In genomic region chr11:55329868-55330772, GRCm38 (mm10) we compare ENCODE assay signal across 15 mouse cellular contexts. TPM values are rescaled to one million over a fixed set of nuclear protein-coding genes. Genes with fewer than 3 reads are reported as not detected.
DNase-seq lines count a peak whose midpoint lies in the region; ATAC-seq and TF ChIP-seq lines count a peak whose summit lies in the region.
"Had no signal": no experiment of that assay in that cellular context is flagged by ENCODE, and none has a peak within 500 bp of the region (broad histone marks: within the 10 kb centered on the region; RNA-seq: fewer than 3 reads in every experiment).

No protein-coding gene starts in this region.

- H3K27me3 ChIP-seq in heart, embryonic 11.5 days (ENCODE audit: control insufficient read depth, insufficient read depth, low read length), result no peaks in the 10 kb centered on the region
- no peaks in the 10 kb centered on the region for H3K27me3 ChIP-seq in kidney, embryonic 16.5 days (ENCODE audit: insufficient read depth, low read length)
- no peaks in the 10 kb centered on the region for H3K27me3 ChIP-seq in kidney, adult 2 months (replicated peaks; ENCODE audit: control insufficient read depth, insufficient read depth, low read length)
- no peaks in the 10 kb centered on the region for H3K27me3 ChIP-seq in midbrain, postnatal 0 days (ENCODE audit: insufficient read depth, low read length)
- H3K27me3 ChIP-seq in midbrain, embryonic 15.5 days (replicated peaks), result no peaks in the 10 kb centered on the region
- no peaks in the 10 kb centered on the region for H3K27me3 ChIP-seq in stomach, embryonic 15.5 days (replicated peaks)
- no peaks in the 10 kb centered on the region for H3K27me3 ChIP-seq in forebrain, embryonic 14.5 days (replicated peaks; ENCODE audit: control insufficient read depth, insufficient read depth, low read length)
- H3K27me3 ChIP-seq: forebrain, embryonic 13.5 days; liver, embryonic 13.5 days had no signal

- no peak for DNase-seq in heart, adult 8-10 months (ENCODE audit: low spot score)
- DNase-seq in kidney, adult 2 months, result no peak
- peak; percentile 26 for DNase-seq in midbrain, postnatal 0 days (ENCODE audit: low spot score)
- DNase-seq in forebrain, embryonic 14.5 days (ENCODE audit: low spot score), result no peak
- DNase-seq: cerebellum, adult 9-10 months; gastrocnemius, postnatal 10 days; liver, embryonic 13.5 days had no signal

- H3K4me3 ChIP-seq in heart, embryonic 11.5 days (ENCODE audit: low read depth, low read length), result no peak overlapping the region
- H3K4me3 ChIP-seq in kidney, embryonic 16.5 days (ENCODE audit: low read length), result no peak overlapping the region
- no peak overlapping the region for H3K4me3 ChIP-seq in kidney, adult 2 months (ENCODE audit: insufficient read depth, low read depth, low read length)
- no peak overlapping the region for H3K4me3 ChIP-seq in midbrain, postnatal 0 days (ENCODE audit: low read depth, low read length)
- H3K4me3 ChIP-seq in midbrain, embryonic 15.5 days, result no peak overlapping the region
- H3K4me3 ChIP-seq in stomach, embryonic 15.5 days (replicated peaks), result no peak overlapping the region
- no peak overlapping the region for H3K4me3 ChIP-seq in forebrain, embryonic 14.5 days (ENCODE audit: low read depth, low read length)
- H3K4me3 ChIP-seq: forebrain, embryonic 13.5 days; left cerebral cortex, adult 2 months; liver, embryonic 13.5 days; myocyte had no signal

- H3K4me1 ChIP-seq in heart, embryonic 11.5 days (ENCODE audit: control insufficient read depth, insufficient read depth, low read length), result no peaks in the 10 kb centered on the region
- peaks cover 14% of the 10 kb centered on the region; the same call in 1 of the 2 replicates for H3K4me1 ChIP-seq in kidney, embryonic 16.5 days (ENCODE audit: insufficient read depth, low read length)
- no peaks in the 10 kb centered on the region for H3K4me1 ChIP-seq in kidney, adult 2 months (ENCODE audit: control insufficient read depth, insufficient read depth, low read length)
- no peaks in the 10 kb centered on the region for H3K4me1 ChIP-seq in midbrain, postnatal 0 days (ENCODE audit: insufficient read depth, low read length)
- H3K4me1 ChIP-seq in midbrain, embryonic 15.5 days, result no peaks in the 10 kb centered on the region
- H3K4me1 ChIP-seq in stomach, embryonic 15.5 days, result 0 out of 2 replicates have a peak, but pooled peaks cover 8% of the 10 kb centered on the region
- H3K4me1 ChIP-seq in forebrain, embryonic 14.5 days (ENCODE audit: control insufficient read depth, insufficient read depth, low read length), result no peaks in the 10 kb centered on the region
- H3K4me1 ChIP-seq: liver, embryonic 13.5 days had no signal

- TF ChIP-seq POLR2A in kidney, adult 2 months (IDR thresholded peaks at IDR 0.05; ENCODE audit: low read depth, low read length), result no peak

- TF ChIP-seq CTCF in kidney, adult 2 months (conservative IDR thresholded peaks at IDR 0.05; ENCODE audit: insufficient read depth, insufficient read length, low read depth, low read length), result no peak
- no peak for TF ChIP-seq CTCF in midbrain, postnatal 0 days (IDR thresholded peaks at IDR 0.05)

- no peak overlapping the region for H3K4me2 ChIP-seq in heart, embryonic 11.5 days
- no peak overlapping the region for H3K4me2 ChIP-seq in kidney, embryonic 16.5 days (replicated peaks; ENCODE audit: low read depth, low read length)
- H3K4me2 ChIP-seq in midbrain, postnatal 0 days (ENCODE audit: low read depth, low read length, poor library complexity, severe bottlenecking), result no peak overlapping the region
- H3K4me2 ChIP-seq in midbrain, embryonic 15.5 days, result no peak overlapping the region
- H3K4me2 ChIP-seq in stomach, embryonic 15.5 days, result no peak overlapping the region
- H3K4me2 ChIP-seq in forebrain, embryonic 14.5 days (ENCODE audit: low read length), result no peak overlapping the region
- H3K4me2 ChIP-seq: forebrain, embryonic 13.5 days; liver, embryonic 13.5 days had no signal

- ATAC-seq in heart, embryonic 11.5 days (replicated peaks; ENCODE audit: insufficient number of reproducible peaks, low FRiP score, low TSS enrichment), result 0 out of 2 replicates have a peak, but pooled peaks have one; percentile 10
- ATAC-seq in kidney, embryonic 16.5 days (ENCODE audit: low FRiP score, low TSS enrichment), result no peak
- ATAC-seq in midbrain, postnatal 0 days (ENCODE audit: low FRiP score), result no peak
- ATAC-seq in midbrain, embryonic 15.5 days (replicated peaks), result no peak
- ATAC-seq in stomach, embryonic 15.5 days (ENCODE audit: insufficient read depth, low FRiP score, low read depth), result no peak; the same call in 1 of the 2 replicates
- ATAC-seq in forebrain, embryonic 14.5 days, result no peak
- ATAC-seq: activated CD4-positive, CD25-positive, alpha-beta regulatory T cell, adult 4 months; forebrain, embryonic 13.5 days had no signal

- no peak overlapping the region for H3K9ac ChIP-seq in heart, embryonic 11.5 days (ENCODE audit: low read depth, low read length)
- H3K9ac ChIP-seq in kidney, embryonic 16.5 days (replicated peaks; ENCODE audit: low read length), result no peak overlapping the region
- no peak overlapping the region for H3K9ac ChIP-seq in midbrain, postnatal 0 days (replicated peaks; ENCODE audit: low read length, poor library complexity, severe bottlenecking)
- no peak overlapping the region for H3K9ac ChIP-seq in midbrain, embryonic 15.5 days
- no peak overlapping the region for H3K9ac ChIP-seq in stomach, embryonic 15.5 days
- no peak overlapping the region for H3K9ac ChIP-seq in forebrain, embryonic 14.5 days (ENCODE audit: low read length)
- H3K9ac ChIP-seq: forebrain, embryonic 13.5 days; liver, embryonic 13.5 days had no signal

- H3K9me3 ChIP-seq in heart, embryonic 11.5 days (replicated peaks; ENCODE audit: control insufficient read depth, low read length), result no peaks in the 10 kb centered on the region
- no peaks in the 10 kb centered on the region for H3K9me3 ChIP-seq in kidney, embryonic 16.5 days (ENCODE audit: low read length)
- H3K9me3 ChIP-seq in midbrain, postnatal 0 days (ENCODE audit: low read length), result no peaks in the 10 kb centered on the region
- H3K9me3 ChIP-seq in midbrain, embryonic 15.5 days, result no peaks in the 10 kb centered on the region
- H3K9me3 ChIP-seq in stomach, embryonic 15.5 days, result no peaks in the 10 kb centered on the region
- no peaks in the 10 kb centered on the region for H3K9me3 ChIP-seq in forebrain, embryonic 14.5 days (replicated peaks; ENCODE audit: control insufficient read depth, low read length)
- H3K9me3 ChIP-seq: forebrain, embryonic 13.5 days; liver, embryonic 13.5 days had no signal

- H3K36me3 ChIP-seq in heart, embryonic 11.5 days (ENCODE audit: control insufficient read depth, insufficient read depth, low read length), result no peaks in the 10 kb centered on the region
- no peaks in the 10 kb centered on the region for H3K36me3 ChIP-seq in kidney, embryonic 16.5 days (ENCODE audit: insufficient read depth, low read length)
- H3K36me3 ChIP-seq in kidney, adult 2 months (ENCODE audit: control insufficient read depth, insufficient read depth, low read length), result no peaks in the 10 kb centered on the region
- no peaks in the 10 kb centered on the region for H3K36me3 ChIP-seq in midbrain, postnatal 0 days (ENCODE audit: insufficient read depth, low read length)
- H3K36me3 ChIP-seq in midbrain, embryonic 15.5 days (replicated peaks), result no peaks in the 10 kb centered on the region
- no peaks in the 10 kb centered on the region for H3K36me3 ChIP-seq in stomach, embryonic 15.5 days
- H3K36me3 ChIP-seq in forebrain, embryonic 14.5 days (ENCODE audit: control insufficient read depth, insufficient read depth, low read length), result no peaks in the 10 kb centered on the region
- H3K36me3 ChIP-seq: liver, embryonic 13.5 days had no signal

- H3K27ac ChIP-seq in heart, embryonic 11.5 days (ENCODE audit: low read depth, low read length), result no peak overlapping the region
- H3K27ac ChIP-seq in kidney, embryonic 16.5 days (ENCODE audit: low read length), result 0 out of 2 replicates have a peak overlapping the region, but pooled peaks have one; percentile 3
- H3K27ac ChIP-seq in kidney, adult 2 months (ENCODE audit: insufficient read depth, low read depth, low read length), result no peak overlapping the region
- no peak overlapping the region for H3K27ac ChIP-seq in midbrain, postnatal 0 days (ENCODE audit: low read depth, low read length)
- H3K27ac ChIP-seq in midbrain, embryonic 15.5 days, result no peak overlapping the region
- peak overlapping the region; percentile 38; the same call in 1 of the 2 replicates for H3K27ac ChIP-seq in stomach, embryonic 15.5 days
- no peak overlapping the region for H3K27ac ChIP-seq in forebrain, embryonic 14.5 days (ENCODE audit: low read depth, low read length)
- H3K27ac ChIP-seq: forebrain, embryonic 13.5 days; left cerebral cortex, adult 2 months; liver, embryonic 13.5 days had no signal

- whole genome bisulfite sequencing in heart, embryonic 11.5 days (ENCODE audit: insufficient replicate concordance), result 74% methylated on average over 16 of the region's 16 CpGs
- 49% methylated on average over 16 of the region's 16 CpGs for WGBS in kidney, embryonic 16.5 days
- WGBS in kidney, adult 2 months, result 64% methylated on average over 16 of the region's 16 CpGs
- 78% methylated on average over 16 of the region's 16 CpGs for WGBS in midbrain, postnatal 0 days
- 85% methylated on average over 16 of the region's 16 CpGs for WGBS in midbrain, embryonic 15.5 days
- 53% methylated on average over 16 of the region's 16 CpGs for WGBS in stomach, embryonic 15.5 days
- WGBS in forebrain, embryonic 14.5 days, result 84% methylated on average over 16 of the region's 16 CpGs

RNA-seq across cellular contexts. Expression of gene Fat2, which starts 6.2 kb away (rescaled TPM):
- polyA plus RNA-seq in heart, embryonic 11.5 days (2014; fragmentation: Nextera tagmentation; extraction: Ambion mirVana), result not detected in 2 replicates
- total RNA-seq in heart, adult 8-10 months (2022), result under 1 TPM; 0.08 to 0.20 (median 0.11) TPM
- 0.06 and 0.11 TPM in 2 replicates for polyA plus RNA-seq in kidney, embryonic 16.5 days (2015; fragmentation: Nextera tagmentation; extraction: Ambion mirVana)
- polyA plus RNA-seq in kidney, adult 2 months (2012; rRNA removed), result 0.06 and 0.11 TPM in 2 replicates
- 1.1 and 4.2 TPM in 2 replicates for total RNA-seq in midbrain, postnatal 0 days (2014; rRNA removed)
- 0.04 TPM in 2 replicates for polyA plus RNA-seq in midbrain, postnatal 0 days (2015; fragmentation: Nextera tagmentation; extraction: Ambion mirVana)
- polyA plus RNA-seq in midbrain, embryonic 15.5 days (2015; fragmentation: Nextera tagmentation; extraction: Ambion mirVana), result 0.09 and 0.12 TPM in 2 replicates
- 0.62 and 0.69 TPM in 2 replicates for polyA plus RNA-seq in stomach, embryonic 15.5 days (2015; fragmentation: Nextera tagmentation; extraction: Ambion mirVana)
- 0.03 and 0.05 TPM in 2 replicates for polyA plus RNA-seq in forebrain, embryonic 14.5 days (2014; fragmentation: Nextera tagmentation; extraction: Ambion mirVana)
- polyA plus RNA-seq: activated CD4-positive, CD25-positive, alpha-beta regulatory T cell, adult 4 months; forebrain, embryonic 13.5 days; liver, embryonic 13.5 days had no signal

Comparison
In these comparisons a context has a peak if more than half of its experiments do, and no peak if none do; other contexts are left out.
1. H3K27ac ChIP-seq: peak in kidney, embryonic 16.5 days (single experiment) and stomach, embryonic 15.5 days (single experiment); none in heart, embryonic 11.5 days (single experiment), kidney, adult 2 months (single experiment), midbrain, postnatal 0 days (single experiment), midbrain, embryonic 15.5 days (single experiment) and forebrain, embryonic 14.5 days (single experiment).